Mouse (Mus musculus): ENCODE results near the gene Lekr1.

DNA sequence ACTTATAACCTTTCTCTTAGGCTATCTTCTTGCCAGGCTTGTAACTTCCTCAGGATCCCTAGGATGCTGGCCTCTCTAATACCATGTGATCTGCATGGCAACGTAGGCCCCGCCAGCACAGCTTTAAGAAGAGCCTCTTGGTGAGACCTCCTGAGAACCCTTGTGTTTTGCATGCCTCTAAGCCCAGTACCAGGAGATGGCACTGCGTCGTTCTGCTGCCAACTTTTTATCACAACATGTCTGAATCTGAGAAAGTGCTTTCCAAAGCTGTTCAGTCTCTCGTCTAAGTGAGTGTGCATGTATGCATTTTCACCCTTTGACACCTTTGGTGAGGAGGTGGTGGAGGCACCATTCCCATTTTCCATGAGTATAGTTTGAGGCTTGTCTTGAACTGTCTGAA, 116.2 kb downstream of the Lekr1 start:
- TF ChIP-seq CTCF (IDR thresholded peaks at IDR 0.05; ENCODE audit: low read depth) (0 out of 2 replicates have a peak, but pooled peaks have one; percentile 14), EP300 (optimal IDR thresholded peaks at IDR 0.05) (no peak)
